Mouse (Mus musculus): ENCODE measurements around the gene Nmt1. TPM values are rescaled to one million over a fixed set of nuclear protein-coding genes. Genes with fewer than 3 reads are reported as not detected.

Nmt1 gene
- polyA plus RNA-seq, 1 experiment: 17.6 TPM

- H3K4me3 ChIP-seq (replicated peaks): peak overlapping the region; percentile 88
- H3K27me3 ChIP-seq (replicated peaks): peaks cover 64% of the 10 kb centered on the region
- H3K36me3 ChIP-seq (replicated peaks; ENCODE audit: low read length): no peaks in the 10 kb centered on the region
- no peaks in the 10 kb centered on the region for H3K9me3 ChIP-seq
- peaks cover 16% of the 10 kb centered on the region for H3K4me1 ChIP-seq
- no peak for TF ChIP-seq GATA1 (IDR thresholded peaks at IDR 0.05; ENCODE audit: borderline replicate concordance, low read length)
- TF ChIP-seq FLI1 (IDR thresholded peaks at IDR 0.05; ENCODE audit: low read length): no peak
Observed at GRCm38 (mm10) chr11:103080323-103081091, 52.5 kb downstream of the Nmt1 start.

- Histone ChIP-seq H3K4me1 (peaks cover 16% of the 10 kb centered on the region), H3K27me3 (replicated peaks) (peaks cover 62% of the 10 kb centered on the region), H3K36me3 (replicated peaks; ENCODE audit: low read length) (no peaks in the 10 kb centered on the region), H3K9me3 (no peaks in the 10 kb centered on the region), H3K4me3 (replicated peaks) (no peak overlapping the region)
- TF ChIP-seq GATA1 (IDR thresholded peaks at IDR 0.05; ENCODE audit: borderline replicate concordance, low read length) (no peak), FLI1 (IDR thresholded peaks at IDR 0.05; ENCODE audit: low read length) (no peak)
Observed at GRCm38 (mm10) chr11:103081631-103082030, 53.6 kb downstream of the Nmt1 start.

- Histone ChIP-seq H3K36me3 (replicated peaks; ENCODE audit: low read length) (no peaks in the 10 kb centered on the region), H3K4me3 (replicated peaks) (no peak overlapping the region), H3K27me3 (replicated peaks) (peaks cover 46% of the 10 kb centered on the region), H3K4me1 (peaks cover 16% of the 10 kb centered on the region), H3K9me3 (no peaks in the 10 kb centered on the region)
- TF ChIP-seq FLI1 (IDR thresholded peaks at IDR 0.05; ENCODE audit: low read length): no peak
- no peak for TF ChIP-seq GATA1 (IDR thresholded peaks at IDR 0.05; ENCODE audit: borderline replicate concordance, low read length)
Observed at GRCm38 (mm10) chr11:103093306-103093705, 65.3 kb downstream of the Nmt1 start.

GRCm38 (mm10) chr11:103093862-103094833, 66.2 kb downstream of the Nmt1 start:
- no peaks in the 10 kb centered on the region for H3K9me3 ChIP-seq
- H3K4me1 ChIP-seq: peaks cover 16% of the 10 kb centered on the region
- no peaks in the 10 kb centered on the region for H3K36me3 ChIP-seq (replicated peaks; ENCODE audit: low read length)
- no peak overlapping the region for H3K4me3 ChIP-seq (replicated peaks)
- no peak for TF ChIP-seq FLI1 (IDR thresholded peaks at IDR 0.05; ENCODE audit: low read length)
- TF ChIP-seq GATA1 (IDR thresholded peaks at IDR 0.05; ENCODE audit: borderline replicate concordance, low read length): no peak
- peaks cover 54% of the 10 kb centered on the region for H3K27me3 ChIP-seq (replicated peaks)

- TF ChIP-seq FLI1 (IDR thresholded peaks at IDR 0.05; ENCODE audit: low read length) (no peak), GATA1 (IDR thresholded peaks at IDR 0.05; ENCODE audit: borderline replicate concordance, low read length) (no peak)
- no peaks in the 10 kb centered on the region for H3K9me3 ChIP-seq
- no peaks in the 10 kb centered on the region for H3K36me3 ChIP-seq (replicated peaks; ENCODE audit: low read length)
- peaks cover 16% of the 10 kb centered on the region for H3K4me1 ChIP-seq
- no peak overlapping the region for H3K4me3 ChIP-seq (replicated peaks)
- peaks cover 65% of the 10 kb centered on the region for H3K27me3 ChIP-seq (replicated peaks)
Observed at GRCm38 (mm10) chr11:103095107-103095670, 67.2 kb downstream of the Nmt1 start.

- Histone ChIP-seq H3K4me3 (replicated peaks) (no peak overlapping the region), H3K9me3 (no peaks in the 10 kb centered on the region), H3K4me1 (peaks cover 16% of the 10 kb centered on the region), H3K27me3 (replicated peaks) (peaks cover 71% of the 10 kb centered on the region), H3K36me3 (replicated peaks; ENCODE audit: low read length) (no peaks in the 10 kb centered on the region)
- no peak for TF ChIP-seq GATA1 (IDR thresholded peaks at IDR 0.05; ENCODE audit: borderline replicate concordance, low read length)
Observed at GRCm38 (mm10) chr11:103095801-103096200, 67.8 kb downstream of the Nmt1 start.

- peaks cover 29% of the 10 kb centered on the region for H3K4me1 ChIP-seq
- no peaks in the 10 kb centered on the region for H3K36me3 ChIP-seq (replicated peaks; ENCODE audit: low read length)
- H3K4me3 ChIP-seq (replicated peaks): no peak overlapping the region
- no peaks in the 10 kb centered on the region for H3K9me3 ChIP-seq
- peaks cover 85% of the 10 kb centered on the region for H3K27me3 ChIP-seq (replicated peaks)
- no peak for TF ChIP-seq FLI1 (IDR thresholded peaks at IDR 0.05; ENCODE audit: low read length)
- no peak for TF ChIP-seq GATA1 (IDR thresholded peaks at IDR 0.05; ENCODE audit: borderline replicate concordance, low read length)
Observed at GRCm38 (mm10) chr11:103096979-103097894, 69.2 kb downstream of the Nmt1 start.

- peaks cover 82% of the 10 kb centered on the region for H3K27me3 ChIP-seq (replicated peaks)
- no peaks in the 10 kb centered on the region for H3K9me3 ChIP-seq
- TF ChIP-seq FLI1 (IDR thresholded peaks at IDR 0.05; ENCODE audit: low read length) (no peak), GATA1 (IDR thresholded peaks at IDR 0.05; ENCODE audit: borderline replicate concordance, low read length) (no peak)
- no peaks in the 10 kb centered on the region for H3K36me3 ChIP-seq (replicated peaks; ENCODE audit: low read length)
- peaks cover 38% of the 10 kb centered on the region for H3K4me1 ChIP-seq
- H3K4me3 ChIP-seq (replicated peaks): peak overlapping the region; percentile 2
Observed at GRCm38 (mm10) chr11:103098531-103099190, 70.7 kb downstream of the Nmt1 start.
